Mouse (Mus musculus) megakaryocyte progenitor cell, adult 5-6 weeks (primary cell): ENCODE measurements around the gene Phf21a. TPM values are rescaled to one million over a fixed set of nuclear protein-coding genes. Genes with fewer than 3 reads are reported as not detected.
"Not testable (repeated sequence)": the region's sequence is repeated elsewhere in the genome, so short reads cannot be mapped to it uniquely, and the experiment has no call there.

Source experiments
- ATAC-seq: replicated peaks from 2 replicates; pipeline ENCODE4 v1.8.0; 2016; ENCODE audit warnings: mild to moderate bottlenecking, moderate TSS enrichment, inconsistent platforms; ENCODE audit not compliant: poor library complexity
- total RNA-seq, 2 experiments: library from RNA; stranded (forward) in 1 of 2; stranded (reverse) in 1 of 2; fragments of 157-497, 149-512 nt in 1 of 2; fragments of 200-1000 nt in 1 of 2; gene quantifications; 2 replicates each; pipeline versions ENCODE4 v1.2.3 to v1.2.4; 2015 to 2017

The Phf21a gene
- total RNA-seq, 2 experiments from 2014 or later = 24.3 to 48.4 TPM

DNA sequence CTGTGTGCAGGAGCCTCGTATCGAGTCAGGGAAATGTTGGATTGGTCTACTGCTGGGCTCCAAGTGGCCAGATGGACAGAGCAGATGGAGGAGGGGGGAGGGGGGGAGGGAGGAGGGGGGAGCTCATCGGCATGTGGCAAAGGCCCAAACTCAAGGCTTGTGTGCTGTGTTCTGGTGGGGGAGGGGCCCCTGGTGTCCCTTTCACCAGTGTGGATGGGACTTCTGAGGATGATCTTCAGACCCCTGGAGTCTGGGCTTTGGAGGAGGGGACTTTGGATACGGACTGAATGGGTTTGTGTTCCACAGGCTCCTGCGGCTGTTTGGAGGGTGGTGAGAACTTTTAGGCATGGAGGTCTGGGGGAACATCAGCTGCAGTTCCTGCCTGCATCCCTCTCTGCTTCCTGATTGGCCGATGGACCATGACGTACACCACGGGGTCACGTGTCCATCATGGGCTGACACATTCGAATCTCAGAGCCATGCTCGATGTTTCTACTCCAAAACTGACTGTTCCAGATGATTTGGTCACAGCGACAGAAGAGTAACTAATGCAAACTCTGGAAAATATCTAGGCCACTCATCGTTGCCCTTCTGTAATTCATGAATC, 16.7 kb upstream of the Phf21a start:
- ATAC-seq = no peak

DNA sequence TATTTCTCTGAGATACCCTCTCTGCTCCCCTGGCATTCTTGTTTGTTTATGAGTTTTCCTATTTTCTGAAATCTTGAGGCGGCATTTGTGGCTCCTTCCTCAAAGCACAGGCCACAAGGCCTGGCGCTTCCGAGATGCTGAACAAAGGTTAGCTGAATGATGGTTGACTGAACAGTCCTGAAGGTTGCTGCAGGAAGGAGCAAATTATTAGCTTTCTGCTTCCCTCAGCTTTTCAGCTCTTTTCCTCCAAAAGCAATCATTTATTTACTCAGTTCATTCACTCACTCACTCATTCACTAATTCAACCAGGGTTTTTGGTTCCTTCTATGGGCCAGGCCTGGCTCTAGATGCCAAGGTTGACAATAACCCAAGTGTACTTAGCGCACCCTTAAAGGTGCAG, 10.7 kb upstream of the Phf21a start:
- no peak for ATAC-seq

DNA sequence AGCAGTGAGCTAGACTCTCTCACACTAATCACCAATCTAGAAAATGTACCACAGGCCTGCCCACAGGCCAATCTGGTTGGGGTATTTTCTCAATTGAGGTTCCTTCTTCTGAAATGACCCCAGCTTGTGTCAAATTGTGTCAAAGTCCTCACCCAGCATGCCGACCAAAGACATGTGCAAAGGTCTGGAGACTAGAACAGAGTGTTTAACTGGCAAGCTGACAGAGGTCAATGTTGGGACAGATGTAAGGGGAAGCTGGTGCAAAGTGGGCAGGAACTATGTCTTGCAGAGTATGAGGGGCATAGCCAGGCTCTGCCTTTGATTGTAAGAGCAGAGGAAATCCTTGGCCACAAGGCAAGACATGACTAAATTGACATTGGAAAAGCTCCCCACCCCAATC, 7.2 kb upstream of the Phf21a start:
- no peak for ATAC-seq

DNA sequence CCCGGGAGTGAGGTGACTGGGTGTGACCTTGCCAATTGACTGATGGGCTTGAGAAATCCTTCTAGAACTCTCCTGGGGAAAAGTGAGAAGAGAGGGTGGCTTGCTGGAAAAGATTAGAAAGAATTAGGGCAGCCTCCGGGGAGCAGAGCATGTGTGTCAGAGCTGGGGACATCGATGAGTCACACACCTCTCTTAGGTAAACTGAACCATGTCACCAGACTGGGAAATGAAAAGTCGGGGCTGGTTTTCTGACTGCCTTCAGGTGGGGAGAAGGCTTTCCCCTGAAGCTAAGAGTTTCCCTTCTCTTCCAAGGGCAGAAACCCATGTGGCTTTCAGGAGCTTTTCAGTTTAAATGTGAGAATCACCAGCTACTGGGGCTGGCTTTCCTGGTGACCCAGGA, 5.9 kb upstream of the Phf21a start:
- no peak for ATAC-seq

DNA sequence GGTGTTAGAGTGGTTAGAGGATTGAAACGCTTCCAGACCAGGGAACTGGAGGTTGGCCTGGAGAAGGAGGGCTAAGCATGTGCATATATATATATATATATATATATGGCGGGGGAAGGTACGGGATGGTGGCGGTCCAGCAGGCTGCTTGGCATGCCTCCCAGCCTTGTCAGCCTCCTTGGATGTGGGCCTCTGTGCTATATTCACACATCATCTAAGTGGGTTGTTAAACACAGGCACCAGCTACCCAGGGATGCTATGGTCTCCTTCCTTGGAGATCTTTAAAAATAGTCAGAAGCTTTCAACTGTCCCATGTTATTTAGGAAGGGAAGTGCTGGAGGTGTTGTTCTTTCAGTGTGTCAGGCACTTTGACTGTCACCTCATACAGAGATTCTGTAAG, 3.1 kb upstream of the Phf21a start:
- ATAC-seq = no peak

DNA sequence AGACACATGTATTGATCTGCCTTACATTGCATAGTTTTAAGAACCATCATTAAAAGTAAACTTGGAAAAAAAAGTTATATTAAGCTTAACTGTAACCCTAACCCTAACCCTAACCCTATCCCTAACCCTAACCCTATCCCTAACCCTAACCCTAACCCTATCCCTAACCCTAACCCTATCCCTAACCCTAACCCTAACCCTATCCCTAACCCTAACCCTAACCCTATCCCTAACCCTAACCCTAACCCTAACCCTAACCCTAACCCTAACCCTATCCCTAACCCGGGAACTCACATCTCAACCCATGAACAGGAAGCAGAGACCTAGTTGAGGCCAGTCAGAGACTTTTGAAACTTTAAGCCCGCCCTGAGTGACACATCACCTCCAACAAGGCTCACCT, 586 bp downstream of the Phf21a start:
- not testable (repeated sequence) for ATAC-seq

DNA sequence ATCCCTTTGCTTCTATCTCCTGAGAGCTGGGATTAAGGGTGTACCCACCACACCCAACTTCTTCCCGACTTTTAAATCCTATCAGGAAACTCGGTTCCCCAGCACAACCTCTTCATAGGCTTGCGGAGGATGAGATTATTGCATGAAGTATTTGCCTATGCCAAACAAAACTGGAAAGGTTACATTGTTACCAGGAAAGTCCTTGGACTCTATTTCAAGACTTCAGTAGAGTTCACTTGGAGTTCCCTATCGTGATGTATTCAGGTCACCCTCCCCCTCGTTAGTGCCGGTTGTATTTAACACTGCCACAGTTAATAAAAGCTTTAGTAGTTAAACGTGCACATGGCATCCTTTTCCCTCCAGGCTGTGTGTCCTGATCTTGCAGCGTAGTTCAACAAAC, 1.2 kb downstream of the Phf21a start:
- no peak for ATAC-seq

DNA sequence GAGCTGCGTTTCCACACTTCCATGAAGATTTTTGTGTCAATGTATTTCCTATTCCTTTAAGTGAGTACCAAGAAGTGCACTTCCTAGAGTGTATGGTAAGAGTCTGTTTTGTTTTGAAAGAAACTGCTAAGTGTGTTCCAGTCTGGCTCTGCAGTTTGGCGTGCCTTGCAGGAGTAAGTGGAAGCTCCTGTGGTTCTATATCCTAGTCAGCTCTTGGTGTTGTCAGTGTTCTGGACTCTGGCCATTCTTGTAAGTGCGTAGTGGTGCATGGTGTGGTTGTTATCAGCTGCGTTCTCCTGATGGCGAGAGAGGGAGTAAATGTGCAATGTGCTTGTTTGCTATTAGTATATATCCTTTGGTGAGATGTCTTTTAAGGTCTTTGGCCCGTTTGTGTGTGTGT, 7.9 kb downstream of the Phf21a start:
- ATAC-seq = no peak

DNA sequence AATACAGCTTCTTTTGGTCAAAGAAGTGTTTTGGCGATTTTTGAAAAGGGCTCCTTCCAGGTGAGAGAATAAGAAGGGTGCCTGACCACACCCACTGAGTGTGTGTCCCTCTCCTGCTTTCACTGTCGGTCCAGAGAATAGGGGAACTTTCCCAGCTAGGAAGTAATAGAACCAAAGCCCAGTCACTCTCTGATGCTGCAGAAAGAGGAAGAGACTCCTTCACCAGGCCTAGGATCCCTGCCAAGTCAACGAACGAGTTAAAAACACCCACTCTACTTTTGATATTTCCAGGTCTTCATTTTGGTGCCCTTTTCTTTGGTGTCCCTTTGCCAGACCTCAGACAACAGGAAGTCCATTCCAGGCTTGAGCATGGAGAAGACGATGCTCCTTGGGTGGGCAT, 31.6 kb downstream of the Phf21a start:
- peak; percentile 55 for ATAC-seq

DNA sequence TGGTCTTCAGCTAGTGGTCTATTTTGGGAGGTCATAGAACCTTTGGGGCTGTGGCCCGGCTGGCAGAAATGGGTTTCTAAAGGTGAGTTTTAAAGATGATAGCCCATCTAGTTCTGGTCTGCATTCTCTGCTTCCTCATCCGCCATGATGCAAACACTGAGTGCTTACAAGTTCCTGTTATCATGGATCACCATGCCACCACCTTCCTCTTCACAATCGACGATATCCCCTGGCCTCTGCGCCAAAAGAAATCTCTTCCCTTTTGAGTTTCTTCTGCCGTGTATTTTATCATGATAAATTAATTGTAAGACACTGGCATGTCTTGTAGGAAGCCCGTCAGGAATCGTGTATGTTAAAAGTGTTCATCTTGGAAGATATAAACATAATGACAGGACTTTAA, 32.4 kb downstream of the Phf21a start:
- no peak for ATAC-seq

DNA sequence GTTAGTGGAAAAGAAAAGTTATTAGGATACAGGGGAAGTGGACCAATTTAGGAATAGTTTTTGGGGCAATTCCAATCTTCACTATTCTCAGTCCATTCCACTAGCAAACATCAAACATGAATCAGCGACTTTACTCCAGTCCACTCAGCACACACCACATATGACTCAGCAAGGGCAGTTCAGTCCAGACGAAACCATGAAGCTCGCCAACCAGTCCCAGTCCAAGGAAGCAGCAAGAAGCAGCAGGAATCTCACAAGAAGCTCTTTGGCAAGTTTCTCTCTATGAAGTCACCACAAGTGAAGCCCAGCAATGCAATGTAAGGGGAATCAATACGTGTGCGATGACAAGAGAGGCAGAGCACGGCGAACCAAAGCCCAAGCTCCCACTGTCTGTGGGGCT, 37.2 kb downstream of the Phf21a start:
- ATAC-seq = no peak

DNA sequence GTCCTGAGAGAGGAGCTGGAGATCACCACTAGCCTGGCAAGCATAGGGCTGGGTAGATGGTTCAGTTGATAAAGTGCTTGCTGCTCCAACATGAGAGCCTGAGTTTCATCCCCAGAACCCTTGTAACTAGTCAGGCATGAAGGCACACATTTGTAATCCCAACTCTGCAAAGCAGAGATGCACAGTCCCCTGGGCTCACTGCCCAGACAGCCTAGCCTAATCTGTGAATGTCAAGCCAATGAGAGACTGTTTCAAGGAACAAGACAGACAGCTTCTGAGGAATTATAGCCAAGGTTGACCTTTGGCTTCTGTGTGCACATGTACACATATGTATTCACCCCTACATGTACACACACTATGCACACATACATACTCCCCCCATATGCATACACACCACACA, 45.8 kb downstream of the Phf21a start:
- ATAC-seq = no peak

DNA sequence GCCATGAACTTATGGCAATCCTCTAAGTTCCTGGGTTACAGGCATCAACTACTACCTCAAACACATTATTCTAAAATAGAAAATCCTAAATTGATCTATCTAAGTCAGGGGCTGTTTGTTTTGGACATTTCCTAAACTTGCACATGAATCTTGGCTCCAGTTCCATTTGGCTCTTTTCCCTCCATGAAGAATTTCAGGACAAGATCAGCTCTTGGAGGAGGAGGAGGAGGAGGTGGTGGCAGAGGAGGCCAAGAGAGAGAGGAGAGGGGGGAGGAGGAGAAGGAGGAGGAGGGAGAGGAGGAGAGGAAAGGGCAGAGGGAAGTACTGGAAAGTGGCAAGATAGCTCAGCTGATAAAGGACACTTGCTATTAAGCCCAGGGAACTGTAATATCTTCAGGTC, 46.4 kb downstream of the Phf21a start:
- no peak for ATAC-seq

DNA sequence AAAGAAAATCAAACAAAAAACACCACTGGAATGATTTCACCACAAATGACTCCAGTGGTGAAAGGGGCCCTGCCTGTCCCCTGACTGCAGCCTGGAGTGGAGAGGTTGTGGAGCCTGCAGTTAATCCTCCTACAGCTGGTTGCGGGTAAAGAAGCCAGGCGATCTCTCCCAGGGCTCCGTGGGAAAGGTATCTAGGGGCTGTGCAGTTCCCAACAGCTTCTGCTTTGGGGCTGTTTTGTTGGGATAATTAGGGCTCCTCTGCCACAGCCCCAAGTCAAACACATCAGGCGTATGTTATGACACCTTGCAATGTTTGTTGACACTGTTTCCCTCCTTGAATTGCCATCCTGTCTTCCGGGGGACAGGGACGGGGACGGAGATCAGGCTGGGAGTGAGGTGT, 47.5 kb downstream of the Phf21a start:
- ATAC-seq = no peak

DNA sequence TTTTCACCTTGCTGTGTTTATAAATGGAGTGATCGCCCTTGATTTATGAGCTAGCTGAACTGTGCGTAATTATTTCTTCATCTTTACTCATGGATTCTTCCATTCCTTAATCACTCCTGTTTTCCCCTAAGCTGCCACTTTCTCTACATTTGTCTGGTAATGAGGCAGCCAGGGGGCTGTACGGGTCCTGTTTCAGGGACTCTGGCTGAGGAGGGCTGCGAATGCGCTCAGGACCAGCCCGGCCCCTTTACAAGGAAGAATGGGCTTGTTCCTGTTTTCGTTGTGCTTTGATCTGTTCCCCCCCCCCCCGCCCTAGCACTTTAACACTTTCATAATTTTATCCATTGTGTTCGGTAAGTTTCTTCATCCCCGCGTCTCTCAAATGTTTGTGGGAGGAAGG, 48.2 kb downstream of the Phf21a start:
- ATAC-seq = no peak

DNA sequence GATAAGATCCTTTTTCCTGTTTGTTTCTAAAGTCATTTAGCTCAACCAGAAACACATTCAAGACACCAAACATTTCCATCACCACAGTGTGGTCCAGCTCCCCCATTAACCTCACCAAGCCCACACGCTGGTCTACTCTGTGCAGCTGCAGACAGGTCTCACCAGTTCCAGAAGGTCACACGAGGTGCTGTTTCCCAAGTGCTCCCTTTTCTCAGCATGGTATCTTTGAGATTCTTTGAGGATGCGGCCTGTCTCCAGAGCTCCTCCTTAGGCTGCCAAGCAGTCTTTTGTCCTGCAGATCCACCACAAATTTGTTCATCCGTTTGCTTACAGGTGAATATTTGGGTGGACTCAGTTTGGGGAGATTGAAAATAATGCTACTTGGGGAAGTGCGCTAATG, 51.0 kb downstream of the Phf21a start:
- no peak for ATAC-seq

DNA sequence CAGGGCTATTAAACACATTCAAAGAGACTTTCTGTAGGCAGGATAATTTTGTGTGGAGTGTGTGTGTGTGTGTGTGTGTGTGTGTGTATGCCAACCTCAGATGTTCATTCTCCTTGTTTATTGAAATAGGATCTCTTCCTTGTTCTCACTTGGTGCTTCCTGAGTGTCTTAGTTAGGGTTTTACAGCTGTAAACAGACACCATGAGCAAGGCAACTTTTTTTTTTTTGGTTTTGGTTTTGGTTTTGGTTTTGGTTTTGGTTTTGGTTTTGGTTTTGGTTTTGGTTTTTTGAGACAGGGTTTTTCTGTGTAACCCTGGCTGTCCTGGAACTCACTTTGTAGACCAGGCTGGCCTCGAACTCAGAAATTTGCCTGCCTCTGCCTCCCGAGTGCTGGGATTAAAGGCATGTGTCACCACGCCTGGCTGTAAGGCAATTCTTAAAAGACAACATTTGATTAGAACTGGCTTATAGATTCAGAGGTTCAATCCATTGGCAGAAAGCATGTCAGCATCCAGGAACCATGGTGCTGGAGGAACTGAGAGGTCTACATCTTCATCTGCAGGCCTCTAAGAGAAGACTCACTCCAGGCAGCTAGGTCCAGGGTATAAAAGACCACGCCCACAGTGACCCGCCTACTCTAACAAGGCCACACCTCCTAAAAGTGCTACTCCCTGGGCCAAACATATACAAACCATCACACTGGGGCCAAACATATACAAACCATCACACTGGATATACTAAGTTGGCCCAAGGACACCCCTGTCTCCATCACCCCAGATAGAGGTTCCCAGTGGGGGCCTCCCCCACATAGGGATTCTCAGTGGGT, 55.2 kb downstream of the Phf21a start:
- ATAC-seq = not testable (repeated sequence)

DNA sequence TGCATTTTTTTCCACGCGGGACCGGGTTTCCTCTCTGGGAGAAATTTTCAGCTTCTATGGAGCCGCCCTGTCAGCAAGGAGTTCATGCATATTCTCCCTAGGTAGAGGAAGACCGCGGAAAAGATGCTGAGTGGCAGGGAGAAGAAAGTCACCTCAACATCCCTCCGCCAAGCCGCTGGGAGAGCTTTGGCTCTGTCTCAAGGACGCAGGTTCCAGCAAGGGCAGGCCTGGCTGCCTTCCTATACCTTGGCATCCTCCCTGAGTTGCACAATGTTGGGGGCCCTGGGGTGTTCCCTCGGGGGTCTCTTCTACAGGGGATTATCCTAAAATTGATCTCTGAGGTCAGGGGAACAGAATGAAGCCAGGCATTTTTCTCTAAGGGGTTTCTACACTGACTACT, 71.4 kb downstream of the Phf21a start:
- no peak for ATAC-seq

DNA sequence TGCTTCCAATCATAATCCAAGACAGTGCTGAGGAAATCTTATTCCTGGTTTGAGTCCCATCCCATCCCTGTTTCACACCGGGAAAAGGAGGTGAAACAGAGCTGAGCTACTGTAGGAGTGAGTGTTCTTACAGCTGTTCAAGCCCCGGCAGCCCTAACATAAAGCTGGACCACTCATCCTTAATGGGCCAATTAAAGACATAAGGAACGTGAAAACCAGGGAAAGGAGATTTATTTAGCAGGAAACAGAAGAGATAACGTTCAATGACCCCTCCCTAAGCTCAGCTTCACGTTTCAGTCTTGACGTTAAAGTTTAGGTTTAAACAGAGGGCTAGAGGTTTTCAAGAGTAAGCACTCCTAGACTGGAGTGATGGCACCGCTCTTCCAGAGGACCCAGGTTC, 74.0 kb downstream of the Phf21a start:
- ATAC-seq = no peak

DNA sequence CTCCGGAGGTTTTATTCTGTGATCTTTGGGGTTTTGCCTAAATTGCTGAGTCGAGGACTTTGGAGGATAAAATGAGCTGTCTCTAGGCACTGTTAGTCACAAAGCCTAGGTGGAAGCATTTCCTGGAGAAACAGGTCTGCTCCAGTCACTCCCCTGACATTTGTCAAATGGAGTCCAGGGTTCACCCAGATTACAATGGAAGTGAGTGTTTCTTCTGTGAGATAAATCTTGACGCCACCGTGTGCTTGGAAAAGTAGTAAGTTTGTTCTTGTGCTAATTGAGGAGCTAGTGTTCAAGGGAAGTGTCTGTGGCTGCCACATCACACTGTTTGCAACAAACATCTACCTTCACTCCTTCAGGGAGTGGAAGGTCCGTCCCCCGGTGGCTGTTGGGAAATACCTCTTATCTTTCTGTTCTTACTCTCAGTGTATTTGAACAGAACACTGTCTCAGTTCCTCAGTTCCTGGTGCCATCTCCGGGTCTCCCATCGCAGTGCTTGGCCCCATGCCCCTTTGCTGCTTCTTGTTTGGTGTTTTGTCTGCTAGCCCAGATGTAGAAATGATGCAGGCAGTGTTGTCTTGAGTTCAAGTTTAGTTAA, 78.2 kb downstream of the Phf21a start:
- no peak for ATAC-seq

DNA sequence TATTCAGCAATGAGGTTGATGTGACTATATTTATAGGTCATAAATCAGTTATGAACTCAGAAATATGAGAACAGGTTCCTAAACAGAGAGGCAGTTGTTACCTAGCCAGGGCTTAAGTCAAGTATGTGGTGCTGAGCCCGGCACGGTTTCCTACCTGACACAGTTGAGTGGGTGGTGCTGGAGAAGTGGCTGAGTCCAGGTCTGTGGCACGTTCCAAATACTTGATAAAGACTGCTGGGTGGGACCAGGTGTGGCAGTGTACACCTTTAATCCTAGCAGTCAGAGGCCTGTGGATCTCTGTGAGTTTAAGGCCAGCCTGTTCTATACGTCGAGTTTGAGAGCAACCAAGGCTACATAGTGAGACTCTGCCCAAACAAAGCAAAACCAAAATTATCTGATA, 79.4 kb downstream of the Phf21a start:
- no peak for ATAC-seq

DNA sequence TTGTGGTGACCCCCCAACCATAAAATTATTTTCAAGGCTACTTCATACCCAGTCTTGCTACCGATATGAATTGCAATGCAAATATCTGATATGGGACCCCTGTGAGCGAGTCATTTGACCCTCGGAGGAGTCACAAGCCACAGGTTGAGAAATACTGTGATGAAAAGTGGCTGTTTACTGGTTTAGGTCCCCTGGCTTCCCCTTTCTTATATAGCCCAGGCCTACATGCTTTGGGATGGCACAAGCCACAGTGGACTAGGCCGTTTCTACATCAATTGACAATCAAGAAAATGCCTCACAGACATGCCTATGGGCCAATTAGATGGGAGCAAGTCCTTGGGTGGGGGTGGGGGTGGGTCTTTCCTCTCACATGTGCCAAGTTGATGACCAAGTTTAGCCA, 80.3 kb downstream of the Phf21a start:
- ATAC-seq = peak; percentile 67
